Mouse (Mus musculus): Measurements from ENCODE around the gene Atxn7l1.

The Atxn7l1 gene

DNA sequence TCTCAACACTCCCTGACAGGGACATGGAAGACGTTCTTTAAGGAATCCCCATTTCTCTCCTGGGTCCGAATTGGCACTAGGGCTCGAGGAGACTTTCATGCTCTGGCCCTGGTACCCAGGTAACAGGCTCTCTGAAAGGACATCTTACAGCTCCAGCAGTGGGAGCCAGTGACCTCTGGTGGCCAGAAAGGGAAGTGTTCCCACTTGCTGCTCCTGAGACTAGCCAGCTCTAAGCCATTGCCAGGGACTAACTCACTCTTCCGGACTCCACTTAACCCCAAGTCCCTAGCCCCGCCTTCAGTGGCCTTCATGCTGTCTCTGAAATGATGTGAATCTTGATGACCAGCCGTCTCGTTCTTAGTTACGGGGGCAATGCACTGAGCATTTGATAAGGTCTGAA lies 186.4 kb downstream of the Atxn7l1 start:
- in situ Hi-C loops (cut with MboI; ENCODE audit: low pct_unique_long_range_greater_than_20kb in 1 of 2, low sequenced_read_pairs in 2 of 2, unreplicated experiment in 1 of 2): no loop called here

DNA sequence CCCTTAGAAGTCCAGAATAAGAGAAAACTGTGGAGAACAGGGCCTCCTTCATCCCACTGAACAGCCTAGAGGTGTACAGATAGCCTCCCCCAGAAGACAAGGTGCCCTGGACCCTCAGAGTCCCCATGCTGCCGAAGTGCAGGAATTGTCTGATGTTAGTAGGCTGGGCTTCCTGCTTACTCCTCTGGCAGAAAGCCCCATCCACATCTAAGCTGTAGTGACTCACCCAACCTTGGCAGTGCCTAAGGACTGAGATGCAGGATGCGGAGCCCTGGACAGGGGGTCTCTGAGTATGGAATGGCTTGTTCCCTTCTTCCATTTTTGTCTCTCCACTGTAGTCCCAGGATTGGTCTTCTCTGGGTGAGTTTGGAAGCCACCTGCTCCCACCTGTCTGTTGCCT lies 187.0 kb downstream of the Atxn7l1 start:
- in situ Hi-C loops (cut with MboI; ENCODE audit: low pct_unique_long_range_greater_than_20kb in 1 of 2, low sequenced_read_pairs in 2 of 2, unreplicated experiment in 1 of 2): no loop called here

DNA sequence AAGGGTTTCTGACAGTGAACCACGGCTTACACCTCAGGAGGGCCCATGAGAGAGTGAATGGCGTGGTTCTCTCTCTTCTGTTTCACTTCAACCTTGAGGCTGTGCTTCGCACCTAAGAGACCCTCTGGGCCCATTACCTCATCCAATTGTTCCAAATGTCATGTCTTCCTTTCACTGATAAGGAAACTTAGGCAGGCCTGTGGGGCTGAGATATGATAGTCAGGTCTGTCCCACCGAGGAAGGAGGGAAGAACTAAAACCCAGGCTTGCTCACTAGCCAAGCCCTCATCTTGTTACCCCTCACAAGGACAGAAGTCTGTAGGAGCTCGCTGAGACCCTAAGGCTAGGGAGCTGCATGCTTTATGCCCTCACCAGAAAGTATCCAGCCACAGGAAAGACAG lies 187.5 kb downstream of the Atxn7l1 start:
- in situ Hi-C loops (cut with MboI; ENCODE audit: low pct_unique_long_range_greater_than_20kb in 1 of 2, low sequenced_read_pairs in 2 of 2, unreplicated experiment in 1 of 2): no loop called here

DNA sequence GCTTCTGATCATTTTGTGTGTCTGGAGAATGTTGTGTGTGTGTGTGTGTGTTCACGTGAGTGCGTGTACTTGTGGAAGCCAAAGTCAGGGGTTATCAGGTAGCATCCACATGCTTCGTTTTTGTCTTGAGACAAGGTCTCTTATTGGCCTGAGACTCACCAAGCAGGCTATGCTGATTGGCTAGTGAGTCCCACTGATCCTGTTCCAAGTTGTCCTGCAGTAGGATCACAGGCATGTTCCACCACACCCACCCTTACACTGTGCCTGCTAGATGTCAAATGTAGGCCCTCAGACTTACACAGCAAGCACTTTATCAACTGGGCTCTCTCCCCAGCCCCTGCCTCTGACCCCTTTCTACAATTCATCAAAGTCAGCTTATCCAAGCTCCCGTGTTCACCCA lies 187.9 kb downstream of the Atxn7l1 start:
- in situ Hi-C loops (cut with MboI; ENCODE audit: low pct_unique_long_range_greater_than_20kb in 1 of 2, low sequenced_read_pairs in 2 of 2, unreplicated experiment in 1 of 2): no loop called here

DNA sequence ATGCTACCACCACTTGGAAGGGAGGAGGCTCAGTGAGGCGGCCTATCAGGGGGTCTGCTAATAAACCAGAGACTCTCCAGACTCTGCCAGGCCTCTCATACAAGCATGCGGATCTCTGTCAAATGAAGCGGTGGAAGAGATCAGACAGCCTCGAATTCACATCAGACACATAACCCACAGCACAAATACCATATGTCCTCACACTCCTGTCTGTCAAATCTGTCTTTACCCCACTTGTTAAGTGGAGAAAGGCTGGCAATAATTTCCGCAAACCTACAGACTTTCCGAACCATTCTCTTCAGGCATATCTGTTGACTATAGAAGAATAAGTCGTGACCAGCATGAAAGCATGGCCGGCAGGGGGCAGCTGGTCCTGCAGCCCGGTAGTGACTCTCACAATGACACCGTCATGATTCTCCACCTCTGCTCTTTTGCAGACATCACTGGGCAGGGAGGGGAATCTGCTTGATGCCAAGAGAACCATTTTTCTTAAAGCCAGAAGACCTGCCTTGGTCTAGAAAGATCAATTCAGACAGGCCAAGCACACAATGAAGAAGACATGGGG lies 189.2 kb downstream of the Atxn7l1 start:
- in situ Hi-C loops (cut with MboI; ENCODE audit: low pct_unique_long_range_greater_than_20kb in 1 of 2, low sequenced_read_pairs in 2 of 2, unreplicated experiment in 1 of 2): no loop called here

DNA sequence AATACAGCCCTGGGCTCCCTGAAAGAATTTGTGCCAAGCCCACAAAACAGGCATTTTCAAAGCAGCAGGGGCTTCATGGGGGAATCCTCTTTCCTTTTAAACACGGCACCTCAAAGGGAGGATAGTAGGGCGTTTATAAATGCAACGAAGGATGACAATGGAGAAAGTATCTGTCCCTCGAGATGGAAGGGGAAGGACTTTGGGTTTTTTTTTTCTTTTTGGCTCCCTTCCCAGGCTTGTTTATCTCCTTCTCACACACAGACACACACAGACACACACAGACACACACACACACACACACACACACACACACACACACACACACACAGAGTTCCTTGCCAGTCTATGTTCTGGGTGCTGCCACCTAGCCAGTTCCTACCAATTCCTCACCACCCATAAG lies 189.8 kb downstream of the Atxn7l1 start:
- in situ Hi-C loops (cut with MboI; ENCODE audit: low pct_unique_long_range_greater_than_20kb in 1 of 2, low sequenced_read_pairs in 2 of 2, unreplicated experiment in 1 of 2): no loop called here

DNA sequence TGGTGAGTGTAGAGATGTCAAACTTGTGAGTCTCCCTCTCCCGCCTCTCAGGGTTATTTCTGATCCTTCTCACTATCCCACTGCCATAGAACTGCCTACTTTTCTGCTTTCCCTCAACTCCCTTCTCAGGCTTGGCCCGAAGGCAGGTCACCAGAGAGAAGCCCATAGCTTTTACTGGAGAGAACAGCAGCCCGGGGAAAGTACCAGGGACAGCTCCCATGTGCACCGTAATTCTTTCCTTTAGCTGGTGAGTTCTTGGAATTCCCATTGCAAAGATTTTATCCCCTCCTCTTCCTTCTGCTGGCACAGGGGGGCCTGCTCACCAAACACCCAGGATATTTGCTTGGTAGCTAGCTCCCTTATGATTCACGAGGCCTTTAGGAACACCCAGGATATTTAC lies 190.7 kb downstream of the Atxn7l1 start:
- in situ Hi-C loops (cut with MboI; ENCODE audit: low pct_unique_long_range_greater_than_20kb in 1 of 2, low sequenced_read_pairs in 2 of 2, unreplicated experiment in 1 of 2): no loop called here

DNA sequence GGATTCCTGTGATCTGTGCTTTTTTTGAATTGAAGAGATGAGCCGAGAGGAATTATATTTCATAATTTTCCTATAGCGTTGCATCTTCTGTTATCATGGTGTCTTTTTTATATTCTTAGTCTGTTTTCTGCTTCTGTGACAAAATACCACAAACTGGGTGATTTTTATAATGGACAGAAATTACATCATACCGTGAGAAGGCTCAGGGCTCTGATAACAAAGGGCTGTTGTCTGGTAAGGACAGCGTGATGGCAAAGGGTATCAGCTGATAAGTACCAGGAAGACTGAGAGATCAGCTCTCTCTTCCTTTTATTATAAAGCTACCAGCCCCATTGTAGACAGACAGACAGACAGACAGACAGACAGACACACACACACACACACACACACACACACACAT lies 192.3 kb downstream of the Atxn7l1 start:
- in situ Hi-C loops (cut with MboI; ENCODE audit: low pct_unique_long_range_greater_than_20kb in 1 of 2, low sequenced_read_pairs in 2 of 2, unreplicated experiment in 1 of 2): no loop called here

DNA sequence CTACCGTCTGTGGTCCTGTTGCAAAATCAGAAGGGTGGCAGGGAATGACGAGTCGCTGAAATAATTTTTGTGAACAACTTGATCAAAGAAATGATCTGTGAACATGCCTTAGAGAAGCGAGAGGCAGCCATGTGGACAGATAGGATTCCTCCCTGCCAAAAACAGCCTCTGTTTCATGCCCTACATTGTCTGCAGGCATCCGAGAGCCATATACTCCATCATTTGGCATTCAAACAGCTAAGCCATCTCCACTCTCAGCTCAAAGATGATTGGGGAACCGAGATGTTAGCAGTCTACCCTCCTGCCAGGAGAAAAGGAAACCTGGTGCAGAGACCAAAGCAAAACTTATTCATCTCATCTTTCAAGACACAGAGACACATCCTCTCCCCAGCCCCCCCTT lies 193.2 kb downstream of the Atxn7l1 start:
- in situ Hi-C loops (cut with MboI; ENCODE audit: low pct_unique_long_range_greater_than_20kb in 1 of 2, low sequenced_read_pairs in 2 of 2, unreplicated experiment in 1 of 2): no loop called here

DNA sequence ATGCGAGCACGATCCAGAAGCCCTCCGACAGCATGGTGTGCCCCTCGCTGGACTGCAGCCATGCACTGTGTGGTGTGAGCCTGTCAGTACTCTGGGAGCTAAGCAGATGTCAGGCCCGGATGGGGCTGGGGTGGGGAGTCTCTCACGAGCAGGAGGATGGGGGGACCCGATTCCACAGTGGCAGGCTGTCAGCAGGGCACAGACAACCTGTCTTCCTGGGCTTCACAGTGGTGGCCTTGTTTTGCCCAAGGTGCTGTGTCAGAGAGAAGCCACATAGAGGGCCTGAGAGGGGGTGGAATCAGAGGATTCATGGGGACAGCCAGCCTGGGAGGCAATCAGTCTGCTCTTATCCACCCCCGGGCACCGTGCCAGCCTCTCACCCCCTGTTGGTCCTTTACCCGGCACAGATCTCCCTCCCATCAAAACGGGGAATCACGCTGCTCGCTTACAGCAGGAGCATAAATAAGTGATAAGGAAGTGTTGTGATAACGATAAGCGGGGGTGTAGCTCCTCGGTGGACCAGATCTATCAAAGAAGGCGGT lies 193.9 kb downstream of the Atxn7l1 start:
- in situ Hi-C loops (cut with MboI; ENCODE audit: low pct_unique_long_range_greater_than_20kb in 1 of 2, low sequenced_read_pairs in 2 of 2, unreplicated experiment in 1 of 2): no loop called here

DNA sequence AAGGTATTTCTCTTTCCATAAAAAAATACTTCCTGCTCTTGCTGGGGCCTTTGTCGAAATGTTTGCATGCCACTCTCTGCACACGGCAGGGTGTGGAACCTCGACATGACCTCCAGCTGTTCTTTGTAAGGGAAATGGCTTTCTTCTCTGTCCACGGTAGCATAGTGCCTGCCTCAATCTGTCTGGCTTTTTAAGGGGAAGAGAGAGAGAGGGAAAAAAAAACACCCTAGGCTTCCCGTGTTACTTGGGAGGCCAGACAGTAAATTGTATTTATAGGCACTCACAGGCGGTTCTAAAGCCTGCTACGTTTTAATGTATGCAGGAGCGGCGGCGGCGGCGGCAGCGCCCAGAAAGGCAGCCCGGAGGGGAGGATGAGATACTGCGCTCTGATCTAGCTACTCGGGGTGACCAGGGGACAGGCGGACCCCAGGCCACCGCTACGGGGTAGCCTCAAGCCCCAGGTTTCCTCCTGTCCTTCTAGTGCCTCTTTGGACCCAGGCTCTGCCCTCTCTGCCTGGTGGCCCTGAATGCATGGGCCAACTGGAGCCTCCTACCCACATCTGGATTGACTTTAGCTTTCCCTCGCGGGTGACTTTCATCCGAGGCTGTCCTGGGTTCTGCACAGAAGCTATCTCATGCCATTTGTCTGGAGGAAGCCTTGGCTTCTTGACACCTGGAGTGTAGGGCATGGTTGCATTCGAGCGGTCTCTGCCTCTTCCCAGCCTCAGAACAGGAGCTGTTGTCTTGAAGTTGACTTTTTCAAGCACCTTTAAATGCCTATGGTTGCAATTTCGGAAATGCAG lies 197.7 kb downstream of the Atxn7l1 start:
- in situ Hi-C loops (cut with MboI; ENCODE audit: low pct_unique_long_range_greater_than_20kb in 1 of 2, low sequenced_read_pairs in 2 of 2, unreplicated experiment in 1 of 2): no loop called here

DNA sequence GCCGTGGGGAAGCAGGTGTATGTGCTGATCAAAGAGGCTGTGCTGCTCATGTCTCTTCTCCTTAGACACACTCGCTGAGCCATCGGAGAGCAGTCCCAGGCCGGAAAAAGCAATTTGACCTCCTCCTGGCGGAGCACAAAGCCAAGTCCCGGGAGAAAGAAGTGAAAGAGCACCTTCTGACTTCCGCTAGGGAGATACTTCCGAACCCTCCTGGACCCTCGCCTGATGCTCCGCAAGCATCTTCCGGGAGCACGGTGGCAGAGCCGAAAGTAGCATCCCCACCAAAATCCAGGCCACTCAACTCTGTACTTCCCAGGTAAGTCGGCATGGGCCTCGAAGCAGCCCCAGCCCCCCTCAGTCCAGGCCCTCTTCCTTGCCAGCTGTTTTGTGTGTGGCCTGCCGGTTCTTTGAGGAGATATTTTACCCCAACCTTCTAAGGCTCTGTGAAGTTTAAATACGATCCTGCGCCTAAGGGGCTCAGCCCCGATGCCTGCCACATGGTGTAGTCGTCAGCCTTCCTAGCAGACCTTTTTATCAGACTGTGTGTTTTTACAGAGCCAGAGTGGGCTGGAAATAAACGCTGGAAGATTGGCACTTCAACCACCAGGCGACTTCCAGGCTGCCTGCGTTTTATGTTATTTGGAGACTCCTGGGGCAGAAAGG lies 198.4 kb downstream of the Atxn7l1 start:
- in situ Hi-C loops (cut with MboI; ENCODE audit: low pct_unique_long_range_greater_than_20kb in 1 of 2, low sequenced_read_pairs in 2 of 2, unreplicated experiment in 1 of 2): no loop called here

DNA sequence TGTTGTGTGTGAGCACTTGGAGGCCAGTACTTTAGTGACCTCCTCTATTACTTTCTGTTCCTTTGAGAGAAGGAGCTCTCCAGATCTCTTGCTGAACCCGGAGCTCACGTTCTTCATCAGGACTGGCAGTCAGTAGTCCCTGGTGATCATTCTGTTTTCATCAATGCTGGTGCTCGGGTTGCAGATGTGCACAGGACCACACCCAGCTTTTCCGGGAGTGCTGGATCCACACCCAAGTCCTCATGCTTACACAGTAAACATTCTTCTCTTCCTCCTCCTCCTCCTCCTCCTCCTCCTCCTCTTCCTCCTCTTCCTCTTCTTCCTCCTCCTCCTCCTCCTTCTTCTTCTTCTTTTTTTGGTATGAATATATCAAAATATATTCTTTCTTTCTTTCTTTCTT lies 205.2 kb downstream of the Atxn7l1 start:
- in situ Hi-C loops (cut with MboI; ENCODE audit: low pct_unique_long_range_greater_than_20kb in 1 of 2, low sequenced_read_pairs in 2 of 2, unreplicated experiment in 1 of 2): no loop called here

DNA sequence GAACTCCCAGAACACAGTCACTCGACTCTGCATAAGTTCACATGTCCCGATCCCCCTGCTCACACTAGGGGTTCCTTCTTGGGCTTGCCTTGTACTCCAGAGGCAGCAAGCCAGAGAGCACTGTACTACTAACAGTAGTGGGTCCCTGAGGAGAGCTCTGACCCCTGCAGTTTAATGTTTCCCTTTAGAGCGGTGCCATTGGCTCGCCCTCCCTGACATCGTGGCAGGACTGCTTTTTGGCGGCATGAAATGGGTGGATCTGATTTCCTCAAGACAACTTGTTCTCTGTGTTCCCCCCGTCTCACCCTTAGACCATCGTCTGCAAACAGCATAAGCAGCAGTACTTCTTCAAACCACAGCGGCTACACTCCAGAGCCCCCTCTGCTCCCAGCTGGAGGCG lies 210.9 kb downstream of the Atxn7l1 start:
- in situ Hi-C loops (cut with MboI; ENCODE audit: low pct_unique_long_range_greater_than_20kb in 1 of 2, low sequenced_read_pairs in 2 of 2, unreplicated experiment in 1 of 2): no loop called here

DNA sequence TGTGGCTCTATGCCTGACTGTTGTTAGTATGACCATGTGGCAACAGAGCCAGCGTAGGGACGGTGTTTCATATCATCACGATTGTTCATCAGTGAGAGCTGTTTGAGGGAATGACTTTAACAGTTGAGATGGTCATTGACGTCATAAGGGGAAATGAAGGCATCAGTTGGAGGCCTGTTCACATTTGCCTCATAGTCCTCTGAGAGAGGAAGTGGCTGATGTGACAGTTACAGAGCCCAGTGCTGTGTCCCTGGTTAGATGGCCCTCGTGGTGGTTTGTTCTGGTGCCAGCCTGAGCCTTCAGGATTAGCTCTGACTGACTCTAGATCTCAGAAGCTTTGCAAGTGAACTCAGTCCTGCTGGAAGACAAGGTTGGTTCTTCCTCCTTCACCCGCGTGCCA lies 211.7 kb downstream of the Atxn7l1 start:
- in situ Hi-C loops (cut with MboI; ENCODE audit: low pct_unique_long_range_greater_than_20kb in 1 of 2, low sequenced_read_pairs in 2 of 2, unreplicated experiment in 1 of 2): no loop called here

DNA sequence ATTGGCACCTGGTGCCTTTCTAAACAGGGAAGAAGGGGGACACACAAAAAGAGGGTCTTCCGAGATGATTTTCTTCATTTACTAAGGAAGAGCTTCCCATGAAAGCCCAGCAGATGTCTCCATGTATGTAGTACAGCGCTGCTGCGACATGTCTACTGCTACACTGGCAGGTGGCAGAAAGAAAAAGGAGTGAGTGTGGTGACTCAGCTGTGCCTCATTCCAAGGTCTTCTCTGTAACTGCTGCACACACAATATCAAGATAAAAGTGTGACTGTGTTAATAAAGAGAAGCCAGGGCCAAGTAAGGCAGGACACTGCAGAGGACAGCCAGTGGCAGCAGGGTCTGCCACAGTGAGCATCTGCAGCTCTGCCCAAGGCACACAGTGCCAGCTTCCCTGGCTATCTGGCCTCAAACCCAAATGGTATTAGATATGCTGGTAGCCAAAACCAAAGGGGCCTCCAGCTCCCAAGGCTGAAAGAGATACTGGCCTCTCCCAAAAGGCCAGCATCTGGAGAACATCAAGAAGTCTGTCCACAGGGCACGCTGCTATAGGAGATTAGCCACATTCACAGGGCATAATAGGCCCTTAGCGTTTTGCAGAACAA lies 212.5 kb downstream of the Atxn7l1 start:
- in situ Hi-C loops (cut with MboI; ENCODE audit: low pct_unique_long_range_greater_than_20kb in 1 of 2, low sequenced_read_pairs in 2 of 2, unreplicated experiment in 1 of 2): no loop called here

DNA sequence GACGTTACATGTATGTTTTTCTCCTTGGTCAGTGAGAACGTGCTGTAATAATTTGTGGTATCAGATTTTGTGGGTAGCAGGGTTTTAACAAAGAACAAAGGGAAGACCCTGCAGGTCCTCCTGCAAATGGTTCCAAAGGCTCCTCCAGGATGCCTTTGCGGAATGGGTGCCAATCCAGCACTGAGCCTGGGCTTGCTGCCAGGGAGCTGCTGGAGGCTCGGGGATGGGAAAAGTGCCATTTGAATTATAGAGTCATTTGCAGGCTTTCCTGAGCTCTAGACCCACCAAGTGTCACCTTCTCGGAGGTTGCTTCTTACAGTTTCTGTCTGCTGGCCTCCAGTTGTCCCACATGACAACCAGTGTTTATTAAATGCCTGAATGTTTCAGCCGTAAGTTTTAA lies 213.2 kb downstream of the Atxn7l1 start:
- in situ Hi-C loops (cut with MboI; ENCODE audit: low pct_unique_long_range_greater_than_20kb in 1 of 2, low sequenced_read_pairs in 2 of 2, unreplicated experiment in 1 of 2): no loop called here

DNA sequence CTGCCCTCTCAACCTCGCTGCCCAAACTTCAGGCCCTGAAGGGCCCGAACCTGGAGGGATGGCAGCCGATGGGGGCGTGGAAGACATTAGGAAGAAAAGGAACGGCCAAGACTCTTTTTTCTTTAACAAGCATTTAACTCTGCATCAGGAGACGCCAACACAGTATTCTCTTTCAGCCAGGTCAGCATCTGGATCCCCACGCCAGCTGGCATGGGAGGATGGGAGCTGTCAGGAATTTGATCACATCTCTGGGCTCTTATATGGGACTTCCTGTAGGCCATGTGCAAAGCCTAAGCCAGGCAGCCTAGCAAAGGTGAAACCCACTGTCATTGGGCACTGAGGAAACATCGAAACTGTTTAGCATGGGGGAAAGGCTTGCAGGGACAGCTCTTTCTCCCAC lies 217.0 kb downstream of the Atxn7l1 start:
- in situ Hi-C loops (cut with MboI; ENCODE audit: low pct_unique_long_range_greater_than_20kb in 1 of 2, low sequenced_read_pairs in 2 of 2, unreplicated experiment in 1 of 2): no loop called here

DNA sequence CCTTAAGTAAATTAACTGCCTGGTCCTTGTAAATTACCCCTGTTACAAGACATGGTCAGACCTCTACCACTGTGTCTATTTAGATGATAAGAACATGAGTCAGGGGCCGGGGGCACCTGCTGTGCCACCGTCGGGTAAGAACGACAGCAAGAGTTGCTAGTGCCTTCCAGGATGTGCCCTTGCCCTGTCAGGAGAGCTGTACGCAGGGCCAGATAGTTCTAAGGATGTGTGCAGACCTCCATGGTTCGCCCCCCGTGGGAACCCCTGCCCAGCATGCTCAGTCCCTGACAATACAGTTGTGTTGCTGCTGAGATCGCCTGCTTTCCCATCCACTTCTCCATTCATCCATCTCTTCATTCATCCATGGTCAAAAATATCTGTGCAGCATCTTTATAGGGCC lies 217.6 kb downstream of the Atxn7l1 start:
- in situ Hi-C loops (cut with MboI; ENCODE audit: low pct_unique_long_range_greater_than_20kb in 1 of 2, low sequenced_read_pairs in 2 of 2, unreplicated experiment in 1 of 2): no loop called here

Data from mouse embryonic stem cell (cell line).